Mouse (Mus musculus): ENCODE results near the gene Pkn1.

Pkn1 gene

DNA sequence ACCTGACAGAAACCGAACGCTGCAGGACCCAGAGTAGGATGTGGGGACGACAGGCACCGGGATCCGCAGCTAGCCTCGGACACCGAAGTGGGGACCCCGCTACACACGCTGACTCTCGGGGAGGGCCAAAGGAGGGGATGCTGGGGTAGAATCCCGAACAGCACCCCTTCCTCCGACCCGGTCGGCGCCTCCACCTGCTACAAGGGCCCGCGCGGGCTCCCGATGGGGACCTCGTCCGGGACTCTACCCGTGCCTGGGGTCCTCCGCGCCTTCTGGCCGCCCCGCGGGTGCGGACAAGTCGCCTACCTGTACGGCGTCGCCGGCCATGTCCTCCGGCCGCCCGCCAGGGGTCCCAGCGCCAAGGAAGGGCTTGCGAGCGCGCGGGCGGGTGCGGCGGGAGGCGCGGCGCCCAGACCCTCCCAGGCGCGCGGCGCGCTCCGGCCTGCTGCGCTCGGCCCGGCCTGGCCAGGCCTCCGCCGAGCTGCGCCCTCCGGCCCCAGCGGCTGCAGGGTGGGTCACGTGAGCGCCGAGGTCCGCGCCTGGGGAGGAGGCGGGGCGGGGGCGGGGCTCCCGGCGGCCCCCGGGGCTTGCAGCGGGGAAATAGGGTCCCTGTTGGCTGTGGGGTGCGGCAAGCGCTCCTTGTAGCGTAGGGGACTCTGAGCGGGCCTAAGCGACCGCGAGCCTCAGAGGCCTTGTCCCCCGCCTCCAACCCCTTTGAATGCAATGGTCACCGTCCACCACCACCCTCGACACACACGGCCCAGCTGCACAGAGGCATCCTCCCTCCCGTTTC, at the start of gene Pkn1:
Gene Pkn1 (minus strand): TSS at position 519 of the 793 bp plus-strand sequence.
- DNase-seq, result peak; percentile 91

- peak; percentile 45 for DNase-seq
Measured at GRCm38 (mm10) chr8:83748708-83749107, 49.7 kb upstream of the Pkn1 start.

- DNase-seq, result peak; percentile 50
Measured at GRCm38 (mm10) chr8:83747661-83748346, 48.8 kb upstream of the Pkn1 start.

DNA sequence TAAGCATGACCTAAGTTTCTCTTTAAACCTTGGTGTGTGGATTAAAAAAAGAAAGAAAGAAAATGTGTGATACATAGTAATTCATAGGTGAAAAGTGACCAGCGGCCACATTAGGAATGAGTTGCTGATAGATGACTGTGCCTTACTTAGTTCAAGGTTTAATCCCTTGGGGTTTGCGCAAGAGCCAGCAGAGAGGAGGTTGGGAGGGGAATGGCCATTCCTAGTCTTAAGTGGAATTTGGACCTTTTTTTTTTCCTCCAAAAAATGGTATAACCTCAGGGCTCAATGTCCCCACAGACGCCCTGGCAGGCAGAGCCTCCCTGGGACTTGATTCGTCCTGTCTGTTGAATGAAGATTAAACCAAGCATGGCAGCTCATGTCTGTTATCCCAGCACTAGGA, 45.1 kb upstream of the Pkn1 start:
- no peak for DNase-seq

GRCm38 (mm10) chr8:83742968-83743367, 44.0 kb upstream of the Pkn1 start:
- DNase-seq, result no peak

DNA sequence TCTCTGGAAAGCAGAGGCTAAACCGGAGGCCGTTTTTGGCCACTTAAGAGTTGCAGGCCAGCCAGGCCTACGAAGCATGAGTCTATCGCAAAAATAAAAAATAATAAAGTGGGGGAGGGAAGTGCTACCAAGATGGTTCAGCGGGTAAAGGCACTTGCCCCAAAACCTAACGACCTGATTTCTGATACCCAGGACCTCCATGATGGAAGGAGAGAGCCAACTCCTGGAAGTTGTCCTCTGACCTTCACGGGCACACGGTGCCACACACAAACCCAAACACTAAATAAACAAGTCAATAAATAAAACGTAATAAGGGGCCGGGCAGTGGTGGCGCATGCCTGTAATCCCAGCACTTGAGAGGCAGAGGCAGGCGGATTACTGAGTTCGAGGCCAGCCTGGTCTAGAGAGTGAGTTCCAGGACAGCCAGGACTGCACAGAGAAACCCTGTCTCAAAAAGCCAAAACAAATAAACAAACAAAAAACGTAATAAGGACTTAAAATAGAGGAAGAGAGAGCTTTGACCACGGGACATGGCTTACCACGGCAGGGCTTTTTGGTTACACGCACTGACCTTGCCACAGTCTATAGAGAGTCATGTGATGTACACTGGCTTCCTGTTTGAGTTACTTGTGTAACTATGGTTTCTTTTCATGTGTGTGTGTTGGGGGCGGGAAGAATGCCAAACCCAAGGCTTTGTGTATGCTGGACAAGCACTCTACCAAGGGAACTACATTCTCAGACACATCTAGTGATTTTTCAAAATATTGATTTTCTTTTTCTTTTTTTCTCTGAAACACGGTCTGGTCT, 43.1 kb upstream of the Pkn1 start:
- DNase-seq, result no peak

DNA sequence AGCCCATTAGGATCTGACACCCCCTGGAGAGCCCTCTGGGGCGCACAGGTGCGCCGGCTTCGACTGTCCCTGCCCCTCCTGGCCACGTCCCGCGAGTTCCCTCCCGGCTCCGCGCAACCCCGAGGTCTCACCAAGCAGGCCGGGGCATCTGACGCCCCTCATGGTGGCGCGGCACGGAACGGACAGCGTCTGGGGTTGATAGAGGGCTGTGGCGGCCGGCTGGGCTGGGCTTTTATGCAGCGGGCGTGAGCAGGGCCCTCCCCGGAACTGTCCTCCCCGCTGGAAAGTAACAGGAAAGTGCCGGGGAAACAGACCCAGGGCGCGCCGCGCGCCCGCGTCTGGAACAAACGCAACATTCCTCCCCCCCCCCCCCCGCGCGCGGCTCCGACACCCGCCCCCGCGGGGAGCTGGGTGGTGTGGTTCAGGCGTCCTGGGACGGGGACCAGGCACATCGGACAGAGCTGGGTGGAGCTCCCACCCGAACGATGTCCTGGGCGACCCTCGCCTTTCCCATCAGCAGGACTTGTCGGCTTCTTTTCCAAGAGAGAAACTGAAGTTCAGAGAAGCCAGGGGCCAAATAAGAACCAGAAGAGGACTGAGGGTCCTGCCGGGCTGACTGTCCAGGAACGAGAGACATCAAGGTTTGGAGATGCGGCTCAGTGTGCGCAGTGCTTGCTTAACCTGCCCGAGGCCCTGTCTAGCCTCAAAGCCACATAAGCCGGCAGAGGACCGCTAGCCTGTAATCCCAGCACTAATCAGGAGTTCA, 42.2 kb upstream of the Pkn1 start, which contains the start of gene Adgre5:
Gene Adgre5 (minus strand): TSS at position 351 of the 766 bp plus-strand sequence.
- DNase-seq, result peak; percentile 68

DNA sequence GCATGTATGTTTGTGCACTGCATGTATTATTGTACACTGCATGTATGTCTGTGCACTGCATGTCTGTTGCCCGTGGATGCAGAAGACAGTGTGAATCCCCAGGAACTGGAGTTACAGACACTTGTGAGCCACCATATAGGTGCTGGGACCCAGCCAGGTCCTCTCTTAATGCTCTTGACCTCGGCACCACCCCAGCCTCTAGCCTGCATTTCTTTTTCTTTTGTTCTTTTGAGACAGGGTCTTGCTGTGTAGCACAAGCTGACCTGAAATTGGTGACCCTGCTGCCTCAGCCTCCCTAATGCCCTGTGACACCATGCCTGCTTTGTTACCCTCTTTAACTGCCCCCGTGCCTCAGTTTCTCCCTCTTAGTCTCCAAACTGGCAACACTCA, 41.6 kb upstream of the Pkn1 start:
- DNase-seq, result no peak

GRCm38 (mm10) chr8:83739711-83740468, 40.9 kb upstream of the Pkn1 start:
- DNase-seq, result no peak

DNA sequence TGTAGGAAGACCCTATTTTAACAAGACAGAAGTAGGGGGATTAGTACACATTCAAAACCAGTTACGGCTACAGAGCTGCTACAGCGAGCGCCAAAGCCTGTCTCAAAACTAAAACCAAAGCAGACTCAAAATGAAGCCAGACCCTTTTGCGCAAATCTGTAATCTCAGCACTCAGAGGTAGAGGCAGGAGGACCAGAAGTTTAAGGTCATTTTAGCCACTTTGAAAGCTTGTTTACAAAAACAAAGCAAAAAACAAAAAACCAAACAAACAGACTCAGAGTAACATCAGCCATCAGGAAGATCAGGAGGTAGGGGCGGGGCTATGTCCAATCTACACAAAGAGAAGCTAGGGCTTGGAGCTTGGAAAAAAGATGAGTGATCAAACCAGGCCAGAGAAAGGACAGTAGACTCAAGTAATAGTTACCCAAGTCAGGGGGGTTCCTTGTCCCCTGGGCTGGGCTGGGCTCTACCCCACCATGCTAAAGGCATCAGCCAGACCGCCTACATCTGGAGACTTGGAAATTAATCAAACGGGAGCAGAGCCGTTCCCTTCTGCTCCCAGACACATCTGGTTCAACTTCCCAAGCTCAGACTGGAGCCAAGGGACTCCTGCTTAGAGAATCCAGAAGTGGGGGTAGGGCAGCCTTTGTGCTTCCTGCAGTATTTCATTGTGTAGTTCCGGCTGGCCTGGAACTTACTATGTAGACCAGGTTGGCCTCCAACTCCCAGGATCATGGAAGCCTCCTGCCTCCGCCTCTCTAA, 40.2 kb upstream of the Pkn1 start:
- no peak for DNase-seq

GRCm38 (mm10) chr8:83737852-83738562, 39.0 kb upstream of the Pkn1 start:
- DNase-seq, result peak; percentile 44

- DNase-seq, result no peak
Measured at GRCm38 (mm10) chr8:83737346-83737745, 38.4 kb upstream of the Pkn1 start.

- no peak for DNase-seq
Measured at GRCm38 (mm10) chr8:83736681-83737080, 37.7 kb upstream of the Pkn1 start.

GRCm38 (mm10) chr8:83732919-83733318, 33.9 kb upstream of the Pkn1 start:
- DNase-seq, result no peak

- no peak for DNase-seq
Measured at GRCm38 (mm10) chr8:83731906-83732305, 32.9 kb upstream of the Pkn1 start.

DNA sequence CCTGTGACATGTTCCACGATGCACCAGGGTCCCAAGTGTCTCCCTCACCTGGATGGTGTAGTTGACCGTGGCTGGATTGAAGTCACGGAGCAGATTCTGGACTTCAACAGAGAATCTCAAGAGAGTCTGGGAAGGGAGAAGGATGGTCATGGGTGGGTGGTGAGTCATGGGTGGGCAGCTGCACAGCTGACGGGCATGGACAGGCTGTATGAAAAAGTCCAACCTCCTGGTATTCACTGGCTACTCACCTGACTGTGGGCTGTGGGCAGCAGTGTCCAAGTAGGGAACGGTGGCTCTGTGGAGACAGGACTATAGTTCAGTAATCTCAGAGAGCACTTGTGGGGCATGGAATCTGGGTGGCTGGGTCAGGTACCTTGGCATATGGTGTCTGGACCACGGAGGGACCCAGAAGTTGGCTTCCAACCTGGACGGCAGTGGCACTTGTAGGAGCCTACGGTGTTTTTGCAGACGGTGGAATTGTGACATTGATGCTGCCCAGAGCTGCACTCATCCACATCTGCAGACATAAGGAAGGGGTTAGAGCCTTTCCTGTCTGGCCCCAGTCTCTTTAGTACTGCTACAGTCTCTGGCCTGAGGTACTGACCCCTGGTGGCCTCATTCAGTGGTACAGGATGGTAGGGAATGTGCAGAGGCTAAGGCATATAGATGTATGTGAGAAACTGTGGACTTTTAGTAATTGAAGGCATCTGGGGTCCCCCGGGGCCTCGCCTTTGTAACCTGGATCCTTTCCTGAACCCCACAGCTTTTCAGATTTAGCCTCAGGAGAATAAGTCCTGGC, 30.2 kb upstream of the Pkn1 start:
- peak; percentile 38 for DNase-seq

GRCm38 (mm10) chr8:83725521-83726102, 26.6 kb upstream of the Pkn1 start:
- no peak for DNase-seq

DNA sequence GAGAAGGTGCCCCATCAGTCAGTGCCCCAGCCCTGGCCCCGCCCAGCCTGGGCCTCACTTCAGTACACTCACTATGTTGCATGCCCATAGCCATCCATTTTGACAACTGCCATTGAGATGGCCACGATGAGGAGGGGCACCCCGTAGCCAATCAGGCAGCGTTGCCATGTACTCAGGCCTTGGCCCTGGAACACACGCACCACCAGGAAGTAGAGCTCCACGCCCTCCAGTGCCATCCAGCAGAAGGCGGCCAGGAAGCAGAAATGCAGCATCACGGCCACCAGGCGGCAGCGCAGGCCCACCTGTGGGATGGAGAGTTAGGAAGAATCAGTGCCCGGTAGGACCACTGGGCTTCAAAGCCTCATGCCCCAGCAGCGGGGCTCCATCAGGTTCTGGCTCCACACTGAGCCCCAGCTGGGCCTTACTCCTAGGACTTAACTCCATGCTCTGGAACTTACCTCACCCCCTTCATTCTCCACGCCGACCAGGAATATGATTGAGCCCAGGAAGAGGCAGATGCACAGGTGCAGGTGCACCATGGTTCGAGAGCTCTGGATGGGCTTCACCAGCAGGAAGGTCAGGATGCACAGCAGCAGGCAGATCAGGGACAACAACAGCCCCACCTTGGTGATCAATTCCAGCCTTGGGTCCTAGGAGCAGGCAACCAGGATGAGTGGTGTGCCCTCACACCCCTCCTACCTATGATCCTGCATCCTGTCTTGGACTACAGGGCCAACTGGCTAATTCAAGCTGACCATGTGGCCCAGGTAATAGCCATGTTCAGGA, 25.9 kb upstream of the Pkn1 start:
- DNase-seq, result peak; percentile 75

All from liver (tissue).